Mouse (Mus musculus): ENCODE results near the gene Lgr5. TPM values are rescaled to one million over a fixed set of nuclear protein-coding genes. Genes with fewer than 3 reads are reported as not detected.
A peak's percentile ranks its signal among the peaks of the same experiment; 100 is the strongest.

Lgr5 gene
- 0.05 and 0.40 TPM in 2 replicates for polyA plus RNA-seq (2012; rRNA removed)

DNA sequence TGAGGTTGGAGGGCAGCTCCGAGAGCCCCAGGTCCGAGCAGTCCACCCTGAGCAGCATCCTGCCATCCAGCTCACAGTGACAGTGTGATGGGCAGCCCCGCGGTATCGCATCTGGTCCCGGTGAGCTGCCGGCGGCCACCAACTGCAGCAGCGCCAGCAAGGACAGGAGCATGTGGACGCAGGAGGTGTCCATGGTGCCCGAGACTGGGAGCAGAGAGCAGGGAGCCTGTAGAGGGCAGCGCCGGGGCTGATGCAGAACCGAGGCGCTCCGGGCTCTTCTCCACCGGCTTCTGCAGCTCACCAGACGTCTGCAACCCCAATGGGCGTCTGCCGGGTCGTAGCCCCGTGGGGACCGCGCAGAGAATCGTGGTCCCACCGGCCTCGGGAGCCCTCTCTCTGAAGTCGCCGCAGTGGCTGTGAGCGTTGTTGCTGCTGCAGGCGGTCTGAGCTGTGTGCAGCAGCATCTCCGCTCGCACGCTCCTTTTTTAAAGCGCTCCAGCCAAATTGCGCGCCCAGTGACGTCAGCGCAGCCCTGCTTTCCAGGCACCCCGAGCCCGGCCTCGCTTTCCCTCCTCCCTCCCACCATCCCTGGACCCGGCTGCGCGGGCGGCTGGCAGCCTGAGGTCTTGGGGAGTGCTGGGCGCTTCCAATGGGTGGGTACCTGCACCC is at the start of gene Lgr5:
TSS of gene Lgr5 (minus strand) at position 480 of the 669 bp plus-strand sequence.
- no peaks in the 10 kb centered on the region for H3K27me3 ChIP-seq (ENCODE audit: control insufficient read depth, insufficient read depth, low read length)
- peaks cover 7% of the 10 kb centered on the region for H3K4me1 ChIP-seq (ENCODE audit: control insufficient read depth, insufficient read depth, low read length)
- H3K36me3 ChIP-seq (ENCODE audit: control insufficient read depth, insufficient read depth, low read length) = no peaks in the 10 kb centered on the region
- H3K4me3 ChIP-seq (ENCODE audit: control insufficient read depth, low read depth, low read length) = peak within 1 kb of the TSS; percentile 9; the same call in 1 of the 2 replicates
- TF ChIP-seq POLR2A (IDR thresholded peaks at IDR 0.05; ENCODE audit: control insufficient read depth, low read depth, low read length) (no peak), CTCF (IDR thresholded peaks at IDR 0.05; ENCODE audit: control insufficient read depth, insufficient read depth, insufficient replicate concordance, low read depth, low read length) (no peak)
- no peak within 1 kb of the TSS for H3K27ac ChIP-seq (ENCODE audit: control insufficient read depth, insufficient read depth, low read depth, low read length)

DNA sequence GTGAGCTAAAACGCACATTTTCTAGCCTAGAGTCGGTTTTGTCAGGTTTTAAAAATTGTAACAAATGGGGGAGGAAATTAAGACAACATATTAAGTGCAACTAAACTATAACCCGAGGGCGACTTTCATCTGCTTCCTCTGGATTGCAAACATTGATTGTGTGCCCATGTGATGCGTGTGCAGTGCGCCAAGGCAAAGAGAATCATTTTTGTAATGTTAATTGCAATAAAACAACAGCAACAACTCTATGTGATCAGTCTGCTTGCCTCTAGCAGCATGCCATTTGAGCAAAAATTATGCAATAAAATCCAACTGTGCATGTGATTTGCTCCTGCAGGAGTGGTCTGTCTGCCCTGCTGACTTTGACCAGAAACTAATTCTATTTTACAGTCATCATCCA is 39.1 kb upstream of the Lgr5 start:
- no peak overlapping the region for H3K27ac ChIP-seq (ENCODE audit: control insufficient read depth, insufficient read depth, low read depth, low read length)
- no peak overlapping the region for H3K4me3 ChIP-seq (ENCODE audit: control insufficient read depth, low read depth, low read length)
- H3K27me3 ChIP-seq (ENCODE audit: control insufficient read depth, insufficient read depth, low read length) = no peaks in the 10 kb centered on the region
- TF ChIP-seq CTCF (IDR thresholded peaks at IDR 0.05; ENCODE audit: control insufficient read depth, insufficient read depth, insufficient replicate concordance, low read depth, low read length) (no peak), POLR2A (IDR thresholded peaks at IDR 0.05; ENCODE audit: control insufficient read depth, low read depth, low read length) (no peak)
- no peaks in the 10 kb centered on the region for H3K36me3 ChIP-seq (ENCODE audit: control insufficient read depth, insufficient read depth, low read length)
- H3K4me1 ChIP-seq (ENCODE audit: control insufficient read depth, insufficient read depth, low read length) = no peaks in the 10 kb centered on the region

DNA sequence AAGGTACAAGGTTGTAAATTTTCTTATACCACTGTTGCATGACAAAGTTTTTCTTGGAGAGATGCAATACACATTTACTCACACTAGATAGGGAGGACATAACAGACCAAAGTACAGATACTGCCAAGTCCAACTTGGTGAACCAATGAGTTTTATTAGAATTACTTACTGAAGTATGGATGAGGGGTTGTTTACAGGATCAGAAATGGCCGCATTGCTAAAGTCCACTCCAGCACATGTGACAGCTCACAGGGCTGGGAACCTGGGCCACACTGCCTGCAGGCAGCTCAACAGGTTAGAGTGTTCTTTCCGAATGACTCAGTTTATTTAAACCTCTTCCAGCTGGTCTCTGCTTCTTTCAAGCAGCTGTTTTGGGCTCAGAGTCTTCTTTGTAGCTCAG is 37.4 kb upstream of the Lgr5 start:
- H3K4me3 ChIP-seq (ENCODE audit: control insufficient read depth, low read depth, low read length) = no peak overlapping the region
- no peaks in the 10 kb centered on the region for H3K4me1 ChIP-seq (ENCODE audit: control insufficient read depth, insufficient read depth, low read length)
- no peaks in the 10 kb centered on the region for H3K36me3 ChIP-seq (ENCODE audit: control insufficient read depth, insufficient read depth, low read length)
- TF ChIP-seq POLR2A (IDR thresholded peaks at IDR 0.05; ENCODE audit: control insufficient read depth, low read depth, low read length) (no peak), CTCF (IDR thresholded peaks at IDR 0.05; ENCODE audit: control insufficient read depth, insufficient read depth, insufficient replicate concordance, low read depth, low read length) (no peak)
- H3K27me3 ChIP-seq (ENCODE audit: control insufficient read depth, insufficient read depth, low read length) = no peaks in the 10 kb centered on the region
- H3K27ac ChIP-seq (ENCODE audit: control insufficient read depth, insufficient read depth, low read depth, low read length) = no peak overlapping the region

DNA sequence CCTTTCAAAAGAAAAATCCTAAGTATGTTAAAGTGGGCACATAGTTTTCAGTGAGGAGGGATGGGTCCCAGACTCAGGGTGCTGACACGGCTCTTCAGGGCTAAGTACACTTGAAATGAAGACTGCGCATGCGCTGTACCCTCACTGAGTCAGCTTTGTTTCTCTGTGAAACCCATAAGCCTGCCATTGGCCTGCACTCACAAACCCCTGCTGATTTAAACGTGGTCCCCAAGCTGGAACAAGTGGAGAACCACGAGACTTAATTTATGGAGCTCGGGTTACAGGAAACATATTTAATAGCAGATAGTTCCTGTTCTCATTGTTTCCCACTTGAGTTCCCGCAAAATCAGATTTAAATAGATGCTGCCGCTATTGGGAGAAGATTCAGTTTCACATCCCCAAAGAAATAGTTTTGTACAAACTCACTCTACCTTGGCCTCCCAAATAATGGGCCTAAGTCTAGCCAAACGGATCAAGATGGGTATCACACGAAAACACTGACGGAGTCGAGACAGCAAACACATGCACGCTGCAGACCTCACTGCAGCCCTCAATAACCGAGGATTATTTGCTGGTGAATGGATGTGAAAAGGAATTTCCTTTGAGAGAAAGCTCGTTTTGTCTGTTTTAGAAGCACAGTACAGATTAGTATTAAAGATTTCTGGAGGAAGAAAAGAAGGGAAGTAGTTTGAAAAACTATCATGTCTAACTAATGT is 36.5 kb upstream of the Lgr5 start:
- Histone ChIP-seq H3K27ac (ENCODE audit: control insufficient read depth, insufficient read depth, low read depth, low read length) (no peak overlapping the region), H3K4me3 (ENCODE audit: control insufficient read depth, low read depth, low read length) (peak overlapping the region; percentile 32), H3K4me1 (ENCODE audit: control insufficient read depth, insufficient read depth, low read length) (no peaks in the 10 kb centered on the region), H3K36me3 (ENCODE audit: control insufficient read depth, insufficient read depth, low read length) (no peaks in the 10 kb centered on the region), H3K27me3 (ENCODE audit: control insufficient read depth, insufficient read depth, low read length) (no peaks in the 10 kb centered on the region)
- TF ChIP-seq POLR2A (IDR thresholded peaks at IDR 0.05; ENCODE audit: control insufficient read depth, low read depth, low read length) = no peak
- no peak for TF ChIP-seq CTCF (IDR thresholded peaks at IDR 0.05; ENCODE audit: control insufficient read depth, insufficient read depth, insufficient replicate concordance, low read depth, low read length)

DNA sequence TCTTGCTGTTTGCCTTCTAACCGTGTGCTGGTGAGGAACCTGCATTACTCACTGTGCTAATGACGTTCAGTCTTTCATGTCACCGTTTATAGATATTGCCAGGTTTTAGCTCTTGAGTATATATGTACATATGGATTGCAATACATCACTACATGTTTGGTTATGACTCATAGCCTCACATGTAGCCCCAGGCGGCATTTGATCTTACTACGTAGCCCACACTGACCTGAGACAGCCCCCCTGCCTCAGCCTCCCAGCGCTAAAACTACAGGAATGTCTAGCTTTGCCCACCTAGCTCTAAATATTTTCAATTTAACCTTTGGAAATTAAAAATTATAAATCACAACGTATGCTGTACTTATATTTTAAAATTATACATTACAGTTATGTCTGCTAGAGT is 35.9 kb upstream of the Lgr5 start:
- H3K27me3 ChIP-seq (ENCODE audit: control insufficient read depth, insufficient read depth, low read length) = no peaks in the 10 kb centered on the region
- no peaks in the 10 kb centered on the region for H3K4me1 ChIP-seq (ENCODE audit: control insufficient read depth, insufficient read depth, low read length)
- no peak overlapping the region for H3K4me3 ChIP-seq (ENCODE audit: control insufficient read depth, low read depth, low read length)
- no peak for TF ChIP-seq POLR2A (IDR thresholded peaks at IDR 0.05; ENCODE audit: control insufficient read depth, low read depth, low read length)
- TF ChIP-seq CTCF (IDR thresholded peaks at IDR 0.05; ENCODE audit: control insufficient read depth, insufficient read depth, insufficient replicate concordance, low read depth, low read length) = no peak
- no peaks in the 10 kb centered on the region for H3K36me3 ChIP-seq (ENCODE audit: control insufficient read depth, insufficient read depth, low read length)
- H3K27ac ChIP-seq (ENCODE audit: control insufficient read depth, insufficient read depth, low read depth, low read length) = no peak overlapping the region

DNA sequence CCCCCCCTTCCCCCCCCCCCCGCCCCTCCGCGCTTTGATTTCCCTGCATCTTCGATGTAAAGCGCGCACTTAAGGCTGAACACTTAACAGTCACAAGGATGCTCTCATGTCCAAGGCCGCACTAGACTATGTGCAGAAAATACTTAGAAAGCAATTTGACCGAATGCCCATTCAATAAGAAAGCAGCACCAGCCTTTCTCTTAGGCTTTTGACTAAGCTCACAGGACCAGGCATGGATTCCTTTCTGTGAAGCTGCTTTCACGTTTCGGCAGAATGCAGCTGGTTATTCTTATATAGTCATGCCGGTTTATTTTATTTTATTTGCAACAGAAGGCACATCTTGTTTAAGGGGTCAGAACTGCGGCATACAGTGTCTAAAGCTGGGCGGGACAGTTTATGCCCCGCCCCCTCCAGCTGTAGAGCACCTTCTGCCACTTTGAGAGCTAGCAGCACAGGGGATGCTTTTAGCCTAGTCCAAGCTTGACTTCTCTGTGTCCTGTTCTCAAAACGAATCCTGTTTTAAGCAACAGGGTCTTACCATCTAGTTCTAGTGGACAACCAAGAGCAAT is 30.8 kb upstream of the Lgr5 start:
- peak overlapping the region; percentile 28; the same call in 1 of the 2 replicates for H3K4me3 ChIP-seq (ENCODE audit: control insufficient read depth, low read depth, low read length)
- H3K36me3 ChIP-seq (ENCODE audit: control insufficient read depth, insufficient read depth, low read length) = no peaks in the 10 kb centered on the region
- no peak overlapping the region for H3K27ac ChIP-seq (ENCODE audit: control insufficient read depth, insufficient read depth, low read depth, low read length)
- H3K4me1 ChIP-seq (ENCODE audit: control insufficient read depth, insufficient read depth, low read length) = no peaks in the 10 kb centered on the region
- TF ChIP-seq POLR2A (IDR thresholded peaks at IDR 0.05; ENCODE audit: control insufficient read depth, low read depth, low read length) = no peak
- no peak for TF ChIP-seq CTCF (IDR thresholded peaks at IDR 0.05; ENCODE audit: control insufficient read depth, insufficient read depth, insufficient replicate concordance, low read depth, low read length)
- H3K27me3 ChIP-seq (ENCODE audit: control insufficient read depth, insufficient read depth, low read length) = no peaks in the 10 kb centered on the region
